ENCODE assay signal across 8 mouse cellular contexts in genomic region chr7:19320637-19321036, GRCm38 (mm10). TPM values are rescaled to one million over a fixed set of nuclear protein-coding genes. Genes with fewer than 3 reads are reported as not detected.
DNase-seq lines count a peak whose midpoint lies in the region; ATAC-seq and TF ChIP-seq lines count a peak whose summit lies in the region.

No protein-coding gene starts in this region.

- peaks cover 39% of the 10 kb centered on the region for H3K4me1 ChIP-seq in heart, embryonic 12.5 days (replicated peaks)
- peaks cover 20 to 56% of the 10 kb centered on the region in 2 experiments for H3K4me1 ChIP-seq in CH12.LX (ENCODE audit: control insufficient read depth in 1 of 2, insufficient read depth in 2 of 2)
- H3K4me1 ChIP-seq in hindbrain, embryonic 16.5 days (ENCODE audit: control insufficient read depth, insufficient read depth, low read depth, low read length): peaks cover 12% of the 10 kb centered on the region
- peaks cover 9% of the 10 kb centered on the region for H3K4me1 ChIP-seq in midbrain, embryonic 14.5 days (ENCODE audit: control insufficient read depth, insufficient read depth, low read length)

- TF ChIP-seq CTCF in CH12.LX (conservative IDR thresholded peaks at IDR 0.05 in 1 of 2, IDR thresholded peaks at IDR 0.05 in 1 of 2; ENCODE audit: low read depth in 2 of 2, low read length in 2 of 2): no peak

- no peak overlapping the region for H3K27ac ChIP-seq in heart, embryonic 12.5 days (ENCODE audit: poor library complexity, severe bottlenecking)
- H3K27ac ChIP-seq in CH12.LX (ENCODE audit: insufficient read depth, low read depth): no peak overlapping the region
- H3K27ac ChIP-seq in hindbrain, embryonic 16.5 days (ENCODE audit: low read depth, low read length): no peak overlapping the region
- no peak overlapping the region for H3K27ac ChIP-seq in midbrain, embryonic 14.5 days (replicated peaks; ENCODE audit: low read depth, low read length)

- dilution Hi-C loops in CH12.LX (cut with MboI; ENCODE audit: extremely low pct_ligation_motif_present, extremely low pct_unique_long_range_greater_than_20kb, low sequenced_read_pairs): no loop called here

- WGBS in heart, embryonic 12.5 days: 45% methylated on average over 7 of the region's 7 CpGs
- 37% methylated on average over 7 of the region's 7 CpGs for WGBS in hindbrain, embryonic 16.5 days
- 40% methylated on average over 7 of the region's 7 CpGs for WGBS in midbrain, embryonic 14.5 days

- H3K9me3 ChIP-seq in heart, embryonic 12.5 days (replicated peaks): no peaks in the 10 kb centered on the region
- peaks cover 12% of the 10 kb centered on the region for H3K9me3 ChIP-seq in CH12.LX (replicated peaks; ENCODE audit: low read length)
- no peaks in the 10 kb centered on the region for H3K9me3 ChIP-seq in hindbrain, embryonic 16.5 days (ENCODE audit: control insufficient read depth, low read length)
- no peaks in the 10 kb centered on the region for H3K9me3 ChIP-seq in midbrain, embryonic 14.5 days (ENCODE audit: control insufficient read depth, low read length)

- no peak for ATAC-seq in heart, embryonic 12.5 days (ENCODE audit: insufficient number of reproducible peaks, low FRiP score)
- no peak for ATAC-seq in hindbrain, embryonic 16.5 days
- no peak for ATAC-seq in midbrain, embryonic 14.5 days (ENCODE audit: low FRiP score, low TSS enrichment)

- TF ChIP-seq EP300 in CH12.LX (IDR thresholded peaks at IDR 0.05; ENCODE audit: low read length): no peak

- no peak overlapping the region for H3K9ac ChIP-seq in heart, embryonic 12.5 days
- H3K9ac ChIP-seq in CH12.LX (ENCODE audit: insufficient read depth, low read depth): no peak overlapping the region
- peak overlapping the region; percentile 60 for H3K9ac ChIP-seq in hindbrain, embryonic 16.5 days (ENCODE audit: low read depth, low read length)
- peak overlapping the region; percentile 21; the same call in 1 of the 2 replicates for H3K9ac ChIP-seq in midbrain, embryonic 14.5 days (replicated peaks; ENCODE audit: low read length)

- no peak for TF ChIP-seq RAD21 in CH12.LX (IDR thresholded peaks at IDR 0.05; ENCODE audit: low read depth, low read length)

- peak overlapping the region; percentile 75 for H3K4me2 ChIP-seq in heart, embryonic 12.5 days
- peak overlapping the region; percentile 76 for H3K4me2 ChIP-seq in CH12.LX (ENCODE audit: insufficient read depth, low read depth, poor library complexity, severe bottlenecking)
- H3K4me2 ChIP-seq in hindbrain, embryonic 16.5 days (ENCODE audit: low read length): peak overlapping the region; percentile 91
- peak overlapping the region; percentile 59 for H3K4me2 ChIP-seq in midbrain, embryonic 14.5 days (ENCODE audit: low read length)

- no peaks in the 10 kb centered on the region for H3K36me3 ChIP-seq in heart, embryonic 12.5 days
- H3K36me3 ChIP-seq in CH12.LX (replicated peaks in 1 of 2; ENCODE audit: control insufficient read depth in 1 of 2, insufficient read depth in 1 of 2, low read length in 1 of 2): no peaks in the 10 kb centered on the region
- H3K36me3 ChIP-seq in hindbrain, embryonic 16.5 days (ENCODE audit: control insufficient read depth, insufficient read depth, low read length): no peaks in the 10 kb centered on the region
- H3K36me3 ChIP-seq in midbrain, embryonic 14.5 days (ENCODE audit: control insufficient read depth, insufficient read depth, low read length): no peaks in the 10 kb centered on the region

- in situ Hi-C loops in CH12.LX (cut with MboI; ENCODE audit: low pct_ligation_motif_present, low pct_unique_long_range_greater_than_20kb, low sequenced_read_pairs): no loop called here

- no peak for TF ChIP-seq POLR2A in CH12.LX (IDR thresholded peaks at IDR 0.05; ENCODE audit: low read depth, low read length)

- no peak overlapping the region for H3K4me3 ChIP-seq in heart, embryonic 12.5 days
- no peak overlapping the region for H3K4me3 ChIP-seq in CH12.LX (replicated peaks in 1 of 3; ENCODE audit: low read depth in 2 of 3, low read length in 2 of 3, poor library complexity in 1 of 3)
- H3K4me3 ChIP-seq in hindbrain, embryonic 16.5 days (ENCODE audit: low read length): peak overlapping the region; percentile 62
- H3K4me3 ChIP-seq in midbrain, embryonic 14.5 days (replicated peaks; ENCODE audit: low read depth, low read length): peak overlapping the region; percentile 42

- no peaks in the 10 kb centered on the region for H3K79me2 ChIP-seq in CH12.LX (replicated peaks; ENCODE audit: control insufficient read depth, extremely low read depth, insufficient read depth, poor library complexity, severe bottlenecking)

- DNase-seq in heart, postnatal 10 days: no peak
- no peak for DNase-seq in CH12.LX (ENCODE audit: extremely low read depth)
- no peak for DNase-seq in midbrain, embryonic 14.5 days
- DNase-seq in spleen, adult 12 weeks (ENCODE audit: low spot score): no peak
- no peak for DNase-seq in right cerebral cortex, postnatal 25 days
- DNase-seq in cerebellum, postnatal 14 days: no peak

- 0 out of 2 replicates have a peak, but pooled peaks cover 8% of the 10 kb centered on the region for H3K27me3 ChIP-seq in heart, embryonic 12.5 days (replicated peaks)
- H3K27me3 ChIP-seq in CH12.LX (replicated peaks): peaks cover 87% of the 10 kb centered on the region
- H3K27me3 ChIP-seq in hindbrain, embryonic 16.5 days (replicated peaks; ENCODE audit: control insufficient read depth, insufficient read depth, low read length): no peaks in the 10 kb centered on the region
- no peaks in the 10 kb centered on the region for H3K27me3 ChIP-seq in midbrain, embryonic 14.5 days (ENCODE audit: control insufficient read depth, insufficient read depth, low read length)

- intact Hi-C loops in heart, postnatal 10 days (cut with DNase I): no loop called here

TF ChIP-seq in CH12.LX, 34 proteins besides CTCF, POLR2A, EP300 and RAD21 (continues in another document):
- TF ChIP-seq NELFE (IDR thresholded peaks at IDR 0.05; ENCODE audit: low read depth, low read length) (no peak), JUND (conservative IDR thresholded peaks at IDR 0.05; ENCODE audit: low read depth, low read length) (no peak), TCF12 (IDR thresholded peaks at IDR 0.05; ENCODE audit: low read depth, low read length) (no peak), SIN3A (IDR thresholded peaks at IDR 0.05; ENCODE audit: low read length) (no peak), ELF1 (IDR thresholded peaks at IDR 0.05; ENCODE audit: low read depth, low read length) (no peak), CHD2 (IDR thresholded peaks at IDR 0.05; ENCODE audit: low read length) (no peak), ZKSCAN1 (IDR thresholded peaks at IDR 0.05; ENCODE audit: borderline replicate concordance, low read depth, low read length) (no peak), ZMIZ1 (IDR thresholded peaks at IDR 0.05; ENCODE audit: low read depth, low read length) (no peak), USF2 (conservative IDR thresholded peaks at IDR 0.05; ENCODE audit: low read depth, low read length) (no peak), ETS1 (conservative IDR thresholded peaks at IDR 0.05; ENCODE audit: low read depth, low read length) (no peak), TBP (conservative IDR thresholded peaks at IDR 0.05; ENCODE audit: low read depth, low read length) (no peak), MXI1 (IDR thresholded peaks at IDR 0.05; ENCODE audit: low read depth, low read length) (no peak)

RNA-seq across cellular contexts. Expression of gene Fosb, which starts 10.8 kb away (rescaled TPM):
- 0.37 and 0.55 TPM in 2 replicates for polyA plus RNA-seq in heart, embryonic 12.5 days (2016; fragmentation: Nextera tagmentation; extraction: Ambion mirVana)
- total RNA-seq in heart, postnatal 10 days (2021): under 1 TPM; 0.48 to 0.60 TPM
- total RNA-seq in CH12.LX (2012; rRNA removed) (0.08 and 0.13 TPM in 2 replicates), CH12.LX (2014; rRNA removed) (not detected in 2 replicates)
- 0.27 and 0.56 TPM in 2 replicates for polyA plus RNA-seq in CH12.LX (2012; ENCODE audit: insufficient read length, low read depth)
- polyA plus RNA-seq in hindbrain, embryonic 16.5 days (2015; fragmentation: Nextera tagmentation; extraction: Ambion mirVana): 0.06 and 0.10 TPM in 2 replicates
- polyA plus RNA-seq in midbrain, embryonic 14.5 days (2014; fragmentation: Nextera tagmentation; extraction: Ambion mirVana): not detected in 2 replicates

RNA-seq across cellular contexts. Expression of gene Ercc1, which starts 23.9 kb away (rescaled TPM):
- 59.2 and 66.0 TPM in 2 replicates for polyA plus RNA-seq in heart, embryonic 12.5 days (2016; fragmentation: Nextera tagmentation; extraction: Ambion mirVana)
- total RNA-seq in heart, postnatal 10 days (2021): 10 to 100 TPM; 40.1 to 43.2 TPM
- total RNA-seq in CH12.LX (2012; rRNA removed) (27.7 and 31.1 TPM in 2 replicates), CH12.LX (2014; rRNA removed) (25.3 and 26.9 TPM in 2 replicates)
- 28.2 and 29.8 TPM in 2 replicates for polyA plus RNA-seq in CH12.LX (2012; ENCODE audit: insufficient read length, low read depth)
- polyA plus RNA-seq in hindbrain, embryonic 16.5 days (2015; fragmentation: Nextera tagmentation; extraction: Ambion mirVana): 80.6 and 87.2 TPM in 2 replicates
- 78.9 and 97.7 TPM in 2 replicates for polyA plus RNA-seq in midbrain, embryonic 14.5 days (2014; fragmentation: Nextera tagmentation; extraction: Ambion mirVana)

RNA-seq across cellular contexts. Expression of gene Rtn2, which starts 38.2 kb away (rescaled TPM):
- 23.6 and 26.7 TPM in 2 replicates for polyA plus RNA-seq in heart, embryonic 12.5 days (2016; fragmentation: Nextera tagmentation; extraction: Ambion mirVana)
- total RNA-seq in heart, postnatal 10 days (2021): 10 to 100 TPM; 67.9 to 82.8 TPM
- 0.72 and 1.0 TPM in 2 replicates for total RNA-seq in CH12.LX (2012; rRNA removed)
- 0.43 and 0.56 TPM in 2 replicates for total RNA-seq in CH12.LX (2014; rRNA removed)
- polyA plus RNA-seq in CH12.LX (2012; ENCODE audit: insufficient read length, low read depth): 0.76 and 0.80 TPM in 2 replicates
- polyA plus RNA-seq in hindbrain, embryonic 16.5 days (2015; fragmentation: Nextera tagmentation; extraction: Ambion mirVana): 124 and 126 TPM in 2 replicates
- polyA plus RNA-seq in midbrain, embryonic 14.5 days (2014; fragmentation: Nextera tagmentation; extraction: Ambion mirVana): 100.0 and 101 TPM in 2 replicates

RNA-seq across cellular contexts. Expression of gene Cd3eap, which starts 38.6 kb away (rescaled TPM):
- 17.6 and 18.4 TPM in 2 replicates for polyA plus RNA-seq in heart, embryonic 12.5 days (2016; fragmentation: Nextera tagmentation; extraction: Ambion mirVana)
- 10 to 100 TPM in 1 of 2 experiments, 1 to 10 TPM in 1; 8.2 to 11.0 TPM for total RNA-seq in heart, postnatal 10 days (2021)
- 22.6 and 33.2 TPM in 2 replicates for total RNA-seq in CH12.LX (2012; rRNA removed)
- total RNA-seq in CH12.LX (2014; rRNA removed): 14.4 and 15.9 TPM in 2 replicates
- polyA plus RNA-seq in CH12.LX (2012; ENCODE audit: insufficient read length, low read depth): 36.8 and 36.9 TPM in 2 replicates
- 23.1 and 23.6 TPM in 2 replicates for polyA plus RNA-seq in hindbrain, embryonic 16.5 days (2015; fragmentation: Nextera tagmentation; extraction: Ambion mirVana)
- polyA plus RNA-seq in midbrain, embryonic 14.5 days (2014; fragmentation: Nextera tagmentation; extraction: Ambion mirVana): 16.4 and 18.9 TPM in 2 replicates

RNA-seq across cellular contexts. Expression of gene Ppp1r13l, which starts 38.9 kb away (rescaled TPM):
- 17.5 and 19.4 TPM in 2 replicates for polyA plus RNA-seq in heart, embryonic 12.5 days (2016; fragmentation: Nextera tagmentation; extraction: Ambion mirVana)
- 10 to 100 TPM; 23.1 to 40.1 TPM for total RNA-seq in heart, postnatal 10 days (2021)
- total RNA-seq in CH12.LX (2012; rRNA removed): 0.42 and 0.68 TPM in 2 replicates
- total RNA-seq in CH12.LX (2014; rRNA removed): 0.11 TPM in 1 of 2 replicates, not detected in the other
- 1.3 and 1.4 TPM in 2 replicates for polyA plus RNA-seq in CH12.LX (2012; ENCODE audit: insufficient read length, low read depth)
- 1.5 and 1.9 TPM in 2 replicates for polyA plus RNA-seq in hindbrain, embryonic 16.5 days (2015; fragmentation: Nextera tagmentation; extraction: Ambion mirVana)
- polyA plus RNA-seq in midbrain, embryonic 14.5 days (2014; fragmentation: Nextera tagmentation; extraction: Ambion mirVana): 1.6 and 1.9 TPM in 2 replicates

Comparison
In these comparisons a context has a peak if more than half of its experiments do, and no peak if none do; other contexts are left out.
1. H3K4me3 ChIP-seq: peak in hindbrain, embryonic 16.5 days (single experiment) and midbrain, embryonic 14.5 days (single experiment); none in heart, embryonic 12.5 days (single experiment) and CH12.LX (0 of 3).
2. H3K9ac ChIP-seq: peak in hindbrain, embryonic 16.5 days (single experiment) and midbrain, embryonic 14.5 days (single experiment); none in heart, embryonic 12.5 days (single experiment) and CH12.LX (single experiment).
3. RNA of gene Rtn2, which starts 38.2 kb away (polyA plus RNA-seq): 124 to 126 TPM in hindbrain, embryonic 16.5 days, 100.0 to 101 TPM in midbrain, embryonic 14.5 days and 23.6 to 26.7 TPM in heart, embryonic 12.5 days; 0.76 to 0.80 TPM in CH12.LX; every median in the first group is over 10 times any median in the second.
4. Peak in every context shown above with its lines, with median percentiles within 50 percentile points of each other: H3K4me2 ChIP-seq.